Mouse (Mus musculus): ENCODE results near the gene Atp5e. TPM values are rescaled to one million over a fixed set of nuclear protein-coding genes. Genes with fewer than 3 reads are reported as not detected.

Gene Atp5e
- polyA plus RNA-seq, 1 experiment from 2014 or later = 545 TPM

- H3K4me3 ChIP-seq = no peak overlapping the region
- H3K9ac ChIP-seq = no peak overlapping the region
- ATAC-seq = no peak
- H3K27ac ChIP-seq = no peak overlapping the region
- no peaks in the 10 kb centered on the region for H3K9me3 ChIP-seq (replicated peaks)
- WGBS (ENCODE audit: insufficient replicate concordance) = 70% methylated on average over 26 of the region's 26 CpGs
- H3K4me1 ChIP-seq = peaks cover 46% of the 10 kb centered on the region
- no peak overlapping the region for H3K4me2 ChIP-seq
- H3K36me3 ChIP-seq = peaks cover 43% of the 10 kb centered on the region
- no peaks in the 10 kb centered on the region for H3K27me3 ChIP-seq (replicated peaks)
These were observed 27.7 kb downstream of the Atp5e start for GRCm38 (mm10) chr2:174436076-174436701.

- no peak overlapping the region for H3K9ac ChIP-seq
- 87% methylated on average over 9 of the region's 9 CpGs for WGBS (ENCODE audit: insufficient replicate concordance)
- H3K9me3 ChIP-seq (replicated peaks) = no peaks in the 10 kb centered on the region
- ATAC-seq = no peak
- no peak overlapping the region for H3K4me3 ChIP-seq
- peaks cover 43% of the 10 kb centered on the region for H3K4me1 ChIP-seq
- peaks cover 55% of the 10 kb centered on the region for H3K36me3 ChIP-seq
- H3K4me2 ChIP-seq = no peak overlapping the region
- H3K27ac ChIP-seq = no peak overlapping the region
- H3K27me3 ChIP-seq (replicated peaks) = no peaks in the 10 kb centered on the region
These were observed 29.0 kb downstream of the Atp5e start for GRCm38 (mm10) chr2:174434943-174435342.

GRCm38 (mm10) chr2:174428996-174429591 lies 34.8 kb downstream of the Atp5e start:
- WGBS (ENCODE audit: insufficient replicate concordance) = 89% methylated on average over 10 of the region's 10 CpGs
- H3K9ac ChIP-seq = no peak overlapping the region

GRCm38 (mm10) chr2:174428076-174428835 lies 35.6 kb downstream of the Atp5e start:
- WGBS (ENCODE audit: insufficient replicate concordance) = 83% methylated on average over 18 of the region's 18 CpGs
- Histone ChIP-seq H3K9ac (no peak overlapping the region), H3K27ac (no peak overlapping the region), H3K27me3 (replicated peaks) (no peaks in the 10 kb centered on the region), H3K36me3 (peaks cover 89% of the 10 kb centered on the region), H3K9me3 (replicated peaks) (no peaks in the 10 kb centered on the region), H3K4me3 (no peak overlapping the region), H3K4me2 (no peak overlapping the region), H3K4me1 (no peaks in the 10 kb centered on the region)
- ATAC-seq = no peak

More at GRCm38 (mm10) chr2:174428996-174429591, 34.8 kb downstream of the Atp5e start:
- peaks cover 88% of the 10 kb centered on the region for H3K36me3 ChIP-seq
- H3K9me3 ChIP-seq (replicated peaks) = no peaks in the 10 kb centered on the region
- no peaks in the 10 kb centered on the region for H3K27me3 ChIP-seq (replicated peaks)
- H3K4me1 ChIP-seq = no peaks in the 10 kb centered on the region
- H3K4me2 ChIP-seq = no peak overlapping the region
- H3K27ac ChIP-seq = no peak overlapping the region
- no peak overlapping the region for H3K4me3 ChIP-seq
- no peak for ATAC-seq

- Histone ChIP-seq H3K4me2 (no peak overlapping the region), H3K27me3 (replicated peaks) (no peaks in the 10 kb centered on the region), H3K27ac (no peak overlapping the region), H3K9ac (no peak overlapping the region), H3K4me3 (no peak overlapping the region), H3K9me3 (replicated peaks) (no peaks in the 10 kb centered on the region), H3K4me1 (no peaks in the 10 kb centered on the region), H3K36me3 (peaks cover 93% of the 10 kb centered on the region)
- ATAC-seq = 0 out of 2 replicates have a peak, but pooled peaks have one; percentile 13
- 90% methylated on average over 12 of the region's 12 CpGs for WGBS (ENCODE audit: insufficient replicate concordance)
These were observed 37.0 kb downstream of the Atp5e start for GRCm38 (mm10) chr2:174426856-174427255.

GRCm38 (mm10) chr2:174424301-174425085 lies 39.4 kb downstream of the Atp5e start:
- Histone ChIP-seq H3K27ac (no peak overlapping the region), H3K9ac (no peak overlapping the region), H3K27me3 (replicated peaks) (no peaks in the 10 kb centered on the region), H3K9me3 (replicated peaks) (no peaks in the 10 kb centered on the region), H3K4me3 (no peak overlapping the region), H3K36me3 (peaks cover 100% of the 10 kb centered on the region), H3K4me2 (no peak overlapping the region), H3K4me1 (no peaks in the 10 kb centered on the region)
- no peak for ATAC-seq
- 89% methylated on average over 11 of the region's 11 CpGs for WGBS (ENCODE audit: insufficient replicate concordance)

- Histone ChIP-seq H3K36me3 (peaks cover 83% of the 10 kb centered on the region), H3K4me3 (no peak overlapping the region)
- 93% methylated on average over 6 of the region's 6 CpGs for WGBS (ENCODE audit: insufficient replicate concordance)
These were observed 42.8 kb downstream of the Atp5e start for GRCm38 (mm10) chr2:174421107-174421506.

GRCm38 (mm10) chr2:174415731-174416310 lies 48.1 kb downstream of the Atp5e start, which contains the start of gene Nelfcd:
Gene Nelfcd, plus strand, starts transcription at chr2:174415804.
- Histone ChIP-seq H3K9me3 (replicated peaks) (no peaks in the 10 kb centered on the region), H3K9ac (peak within 1 kb of the TSS; percentile 97), H3K27ac (peak within 1 kb of the TSS; percentile 80), H3K36me3 (peaks cover 30% of the 10 kb centered on the region), H3K4me1 (peaks cover 32% of the 10 kb centered on the region), H3K4me2 (peak within 1 kb of the TSS; percentile 87), H3K4me3 (peak within 1 kb of the TSS; percentile 97), H3K27me3 (replicated peaks) (0 out of 2 replicates have a peak, but pooled peaks cover 6% of the 10 kb centered on the region)
- 2% methylated on average over 40 of the region's 40 CpGs for WGBS (ENCODE audit: insufficient replicate concordance)
- ATAC-seq = peak; percentile 95

More at GRCm38 (mm10) chr2:174421107-174421506, 42.8 kb downstream of the Atp5e start:
- peaks cover 21% of the 10 kb centered on the region for H3K4me1 ChIP-seq
- no peak overlapping the region for H3K9ac ChIP-seq
- H3K27me3 ChIP-seq (replicated peaks) = no peaks in the 10 kb centered on the region
- ATAC-seq = no peak
- no peaks in the 10 kb centered on the region for H3K9me3 ChIP-seq (replicated peaks)
- no peak overlapping the region for H3K27ac ChIP-seq
- H3K4me2 ChIP-seq = no peak overlapping the region

- WGBS (ENCODE audit: insufficient replicate concordance) = 34% methylated on average over 18 of the region's 18 CpGs
- Histone ChIP-seq H3K4me1 (peaks cover 39% of the 10 kb centered on the region), H3K27me3 (replicated peaks) (0 out of 2 replicates have a peak, but pooled peaks cover 6% of the 10 kb centered on the region), H3K4me2 (peak overlapping the region; percentile 87), H3K9ac (peak overlapping the region; percentile 97; the same call in 1 of the 2 replicates), H3K4me3 (peak overlapping the region; percentile 97), H3K27ac (no peak overlapping the region), H3K9me3 (replicated peaks) (no peaks in the 10 kb centered on the region), H3K36me3 (peaks cover 24% of the 10 kb centered on the region)
- ATAC-seq = no peak
These were observed 48.7 kb downstream of the Atp5e start for GRCm38 (mm10) chr2:174415001-174415730.

GRCm38 (mm10) chr2:174413127-174413526 lies 50.8 kb downstream of the Atp5e start:
- ATAC-seq = no peak
- Histone ChIP-seq H3K9me3 (replicated peaks) (no peaks in the 10 kb centered on the region), H3K27me3 (replicated peaks) (peaks cover 10% of the 10 kb centered on the region; the same call in 1 of the 2 replicates), H3K27ac (no peak overlapping the region), H3K4me3 (no peak overlapping the region), H3K4me2 (no peak overlapping the region), H3K4me1 (peaks cover 45% of the 10 kb centered on the region), H3K9ac (no peak overlapping the region), H3K36me3 (peaks cover 6% of the 10 kb centered on the region)
- 70% methylated on average over 7 of the region's 7 CpGs for WGBS (ENCODE audit: insufficient replicate concordance)

Measured in liver, embryonic 12.5 days (tissue).